Mouse (Mus musculus): ENCODE data around the gene Zic1. TPM values are rescaled to one million over a fixed set of nuclear protein-coding genes. Genes with fewer than 3 reads are reported as not detected.

Zic1 gene
- polyA plus RNA-seq (2012; rRNA removed; ENCODE audit: low replicate concordance) = 0.66 TPM in 1 of 2 replicates, not detected in the other

GRCm38 (mm10) chr9:91365664-91366063, at the start of gene Zic1:
Gene Zic1, minus strand, starts transcription at chr9:91365810.

GRCm38 (mm10) chr9:91361856-91362601, 3.6 kb downstream of the Zic1 start, which contains the start of gene Zic4:
Gene Zic4, plus strand, starts transcription at chr9:91362413.

Other genes starting within 250 kb of the Zic1 start
- 0.24 TPM in 1 of 2 replicates, not detected in the other for gene Zic4, start 3.4 kb downstream of the Zic1 start, polyA plus RNA-seq (2012; rRNA removed; ENCODE audit: low replicate concordance)

Measured in mammary gland, adult 2 months (tissue).